Mouse (Mus musculus) ES-Bruce4 (cell line): ENCODE results near the gene Mecom.

Source experiments
- CTCF ChIP-seq: IDR thresholded peaks from one replicate; pipeline ENCODE4 v1.8.1; 2011; ENCODE audit warnings: low read depth, low read length
- EP300 ChIP-seq: IDR thresholded peaks from 2 replicates; pipeline ENCODE4 v1.6.1; 2011; ENCODE audit warnings: low read depth, low read length; ENCODE audit not compliant: insufficient read depth
- POLR2A ChIP-seq: IDR thresholded peaks from one replicate; pipeline ENCODE4 v1.8.1; 2011; ENCODE audit warnings: low read length; ENCODE audit not compliant: insufficient read depth

DNA sequence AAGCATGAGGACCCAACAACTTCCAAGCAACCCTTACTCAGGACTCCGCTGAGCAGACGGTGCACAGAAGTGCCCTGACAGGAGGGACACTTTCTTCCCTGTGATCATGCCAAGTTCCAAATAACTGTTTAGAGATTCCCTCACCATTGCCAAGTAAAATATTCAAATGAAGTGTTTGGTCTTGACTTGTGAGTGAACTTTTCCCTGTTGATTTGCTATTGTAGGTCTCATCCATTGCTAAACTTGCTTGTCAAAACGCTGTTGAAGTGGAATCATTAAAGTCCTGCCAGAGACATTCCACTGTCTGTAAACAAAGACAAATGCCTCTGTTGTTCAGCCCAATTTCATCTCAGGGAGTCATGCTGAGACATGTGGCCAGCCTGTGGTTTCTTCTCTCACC lies 594.5 kb downstream of the Mecom start:
- TF ChIP-seq CTCF (no peak), POLR2A (no peak), EP300 (no peak)
